ENCODE assay signal across 21 mouse cellular contexts in genomic region chr9:108150486-108150885, GRCm38 (mm10). TPM values are rescaled to one million over a fixed set of nuclear protein-coding genes. Genes with fewer than 3 reads are reported as not detected.
DNase-seq lines count a peak whose midpoint lies in the region; ATAC-seq and TF ChIP-seq lines count a peak whose summit lies in the region.
"Had no signal": no experiment of that assay in that cellular context is flagged by ENCODE, and none has a peak within 500 bp of the region (broad histone marks: within the 10 kb centered on the region; RNA-seq: fewer than 3 reads in every experiment).

No protein-coding gene starts in this region.

- no peaks in the 10 kb centered on the region for H3K27me3 ChIP-seq in hindbrain, embryonic 10.5 days (ENCODE audit: insufficient read depth, poor library complexity, severe bottlenecking)
- no peaks in the 10 kb centered on the region for H3K27me3 ChIP-seq in hindbrain, embryonic 12.5 days
- H3K27me3 ChIP-seq in thymus, adult 2 months (ENCODE audit: control insufficient read depth, insufficient read depth, low read length), result no peaks in the 10 kb centered on the region
- H3K27me3 ChIP-seq: embryonic facial prominence, embryonic 13.5 days; forebrain, embryonic 13.5 days; heart, embryonic 13.5 days; hindbrain, embryonic 13.5 days had no signal

- DNase-seq in hindbrain, embryonic 10.5 days (ENCODE audit: low spot score), result no peak
- no peak for DNase-seq in thymus, adult 2 months
- DNase-seq in thymus, postnatal 36 days, result no peak
- peak; percentile 37 for DNase-seq in T-cell, adult 2 months (ENCODE audit: low spot score)
- DNase-seq in spleen, postnatal 4 days (ENCODE audit: low spot score in 2 of 2), result no peak
- no peak for DNase-seq in embryo, embryonic 11 days
- DNase-seq: adrenal gland, postnatal 25 days; cerebellum, adult 8-10 months; cerebellum, postnatal 14 days; forebrain, postnatal 0 days; gastrocnemius, postnatal 14 days; heart, postnatal 36 days had no signal

- no peak for ATAC-seq in hindbrain, embryonic 12.5 days (ENCODE audit: low FRiP score)
- ATAC-seq in inflammation-experienced regulatory T-cells, adult 6 months, result peak; percentile 62
- ATAC-seq: forebrain, embryonic 13.5 days; forebrain, postnatal 0 days; hindbrain, postnatal 0 days; intestine, embryonic 16.5 days had no signal

- peaks cover 18% of the 10 kb centered on the region for H3K4me1 ChIP-seq in hindbrain, embryonic 10.5 days (replicated peaks)
- H3K4me1 ChIP-seq in hindbrain, embryonic 12.5 days, result peaks cover 4% of the 10 kb centered on the region
- peaks cover 36% of the 10 kb centered on the region for H3K4me1 ChIP-seq in thymus, adult 2 months (replicated peaks; ENCODE audit: control insufficient read depth, insufficient read depth, low read length)
- H3K4me1 ChIP-seq: embryonic facial prominence, embryonic 13.5 days; forebrain, embryonic 13.5 days; heart, embryonic 13.5 days had no signal

- no peak for TF ChIP-seq CTCF in thymus, adult 2 months (IDR thresholded peaks at IDR 0.05; ENCODE audit: borderline replicate concordance, control insufficient read depth, extremely low read depth, insufficient read depth, low read length, poor library complexity)

- peaks cover 10% of the 10 kb centered on the region; the same call in 1 of the 2 replicates for H3K36me3 ChIP-seq in hindbrain, embryonic 10.5 days
- H3K36me3 ChIP-seq in hindbrain, embryonic 12.5 days, result peaks cover 6% of the 10 kb centered on the region; the same call in 1 of the 2 replicates
- no peaks in the 10 kb centered on the region for H3K36me3 ChIP-seq in thymus, adult 2 months (ENCODE audit: control insufficient read depth, insufficient read depth, low read length)
- H3K36me3 ChIP-seq: embryonic facial prominence, embryonic 13.5 days; G1E; heart, embryonic 13.5 days had no signal

- no peak overlapping the region for H3K4me3 ChIP-seq in hindbrain, embryonic 10.5 days
- no peak overlapping the region for H3K4me3 ChIP-seq in hindbrain, embryonic 12.5 days
- no peak overlapping the region for H3K4me3 ChIP-seq in thymus, adult 2 months (ENCODE audit: control insufficient read depth, insufficient read depth, low read length)
- H3K4me3 ChIP-seq: embryonic facial prominence, embryonic 13.5 days; forebrain, embryonic 13.5 days; heart, embryonic 13.5 days; hindbrain, embryonic 13.5 days had no signal

- peaks cover 8% of the 10 kb centered on the region; the same call in 1 of the 2 replicates for H3K9me3 ChIP-seq in hindbrain, embryonic 10.5 days
- no peaks in the 10 kb centered on the region for H3K9me3 ChIP-seq in hindbrain, embryonic 12.5 days (replicated peaks)
- H3K9me3 ChIP-seq: embryonic facial prominence, embryonic 13.5 days; forebrain, embryonic 13.5 days; heart, embryonic 13.5 days had no signal

- TF ChIP-seq POLR2A in thymus, adult 2 months (IDR thresholded peaks at IDR 0.05; ENCODE audit: control insufficient read depth, extremely low read depth, insufficient read depth, low read length, poor library complexity), result no peak

- no peak overlapping the region for H3K9ac ChIP-seq in hindbrain, embryonic 12.5 days
- H3K9ac ChIP-seq: embryonic facial prominence, embryonic 13.5 days; forebrain, embryonic 13.5 days; forebrain, postnatal 0 days; heart, embryonic 13.5 days; hindbrain, embryonic 13.5 days had no signal

- H3K27ac ChIP-seq in hindbrain, embryonic 10.5 days, result peak overlapping the region; percentile 82
- no peak overlapping the region for H3K27ac ChIP-seq in hindbrain, embryonic 12.5 days
- peak overlapping the region; percentile 50; the same call in 1 of the 2 replicates for H3K27ac ChIP-seq in thymus, adult 2 months (ENCODE audit: control insufficient read depth, insufficient read depth, low read length)
- H3K27ac ChIP-seq: embryonic facial prominence, embryonic 13.5 days; forebrain, embryonic 13.5 days; heart, embryonic 13.5 days; hindbrain, embryonic 13.5 days; hindbrain, postnatal 0 days had no signal

- H3K4me2 ChIP-seq in hindbrain, embryonic 12.5 days (replicated peaks), result no peak overlapping the region
- H3K4me2 ChIP-seq: embryonic facial prominence, embryonic 13.5 days; forebrain, embryonic 13.5 days; heart, embryonic 13.5 days; hindbrain, embryonic 13.5 days had no signal

- 57% methylated on average over 1 of the region's 1 CpGs for WGBS in hindbrain, embryonic 10.5 days
- WGBS in hindbrain, embryonic 12.5 days, result 63% methylated on average over 1 of the region's 1 CpGs
- WGBS in thymus, adult 2 months, result 0% methylated on average over 1 of the region's 1 CpGs

RNA-seq across cellular contexts. Expression of gene Bsn, which starts 39.7 kb away (rescaled TPM):
- polyA plus RNA-seq in hindbrain, embryonic 10.5 days (2016; fragmentation: Nextera tagmentation; extraction: Ambion mirVana), result 1.4 and 2.4 TPM in 2 replicates
- 5.4 and 6.1 TPM in 2 replicates for polyA plus RNA-seq in hindbrain, embryonic 12.5 days (2016; fragmentation: Nextera tagmentation; extraction: Ambion mirVana)
- 2.6 and 4.3 TPM in 2 replicates for polyA plus RNA-seq in thymus, adult 2 months (2012; rRNA removed)
- under 1 TPM; 0.09 to 0.59 (median 0.38) TPM for polyA plus RNA-seq in inflammation-experienced regulatory T-cells, adult 6 months (2017; shearing (Covaris generic))

RNA-seq across cellular contexts. Expression of gene Apeh, which starts 56.1 kb away (rescaled TPM):
- polyA plus RNA-seq in hindbrain, embryonic 10.5 days (2016; fragmentation: Nextera tagmentation; extraction: Ambion mirVana), result 77.0 and 83.8 TPM in 2 replicates
- polyA plus RNA-seq in hindbrain, embryonic 12.5 days (2016; fragmentation: Nextera tagmentation; extraction: Ambion mirVana), result 54.3 and 58.6 TPM in 2 replicates
- 131 and 163 TPM in 2 replicates for polyA plus RNA-seq in thymus, adult 2 months (2012; rRNA removed)
- polyA plus RNA-seq in inflammation-experienced regulatory T-cells, adult 6 months (2017; shearing (Covaris generic)), result 10 to 100 TPM; 35.3 to 52.6 (median 45.0) TPM
